Mouse (Mus musculus): ENCODE data around the gene Rexo2.
"Not testable (repeated sequence)": the region's sequence is repeated elsewhere in the genome, so short reads cannot be mapped to it uniquely, and the experiment has no call there.

Rexo2 gene

GRCm38 (mm10) chr9:48473131-48473530 is 7.3 kb downstream of the Rexo2 start:
- no peak for DNase-seq (ENCODE audit: inconsistent ontology term)

- DNase-seq (ENCODE audit: inconsistent ontology term), result no peak
Observed at GRCm38 (mm10) chr9:48472441-48473025, 7.9 kb downstream of the Rexo2 start.

GRCm38 (mm10) chr9:48467471-48467870 is 13.0 kb downstream of the Rexo2 start:
- DNase-seq (ENCODE audit: inconsistent ontology term), result not testable (repeated sequence)

- DNase-seq (ENCODE audit: inconsistent ontology term), result peak; percentile 6
Observed at GRCm38 (mm10) chr9:48466804-48467203, 13.6 kb downstream of the Rexo2 start.

- no peak for DNase-seq (ENCODE audit: inconsistent ontology term)
Observed at GRCm38 (mm10) chr9:48465671-48466070, 14.8 kb downstream of the Rexo2 start.

- DNase-seq (ENCODE audit: inconsistent ontology term), result no peak
Observed at GRCm38 (mm10) chr9:48461545-48461944, 18.9 kb downstream of the Rexo2 start.

GRCm38 (mm10) chr9:48460720-48461119 is 19.7 kb downstream of the Rexo2 start:
- no peak for DNase-seq (ENCODE audit: inconsistent ontology term)

- no peak for DNase-seq (ENCODE audit: inconsistent ontology term)
Observed at GRCm38 (mm10) chr9:48459391-48459790, 21.0 kb downstream of the Rexo2 start.

GRCm38 (mm10) chr9:48458879-48459278 is 21.5 kb downstream of the Rexo2 start:
- no peak for DNase-seq (ENCODE audit: inconsistent ontology term)

- DNase-seq (ENCODE audit: inconsistent ontology term), result no peak
Observed at GRCm38 (mm10) chr9:48455961-48456360, 24.5 kb downstream of the Rexo2 start.

GRCm38 (mm10) chr9:48450066-48450465 is 30.4 kb downstream of the Rexo2 start:
- DNase-seq (ENCODE audit: inconsistent ontology term), result no peak

GRCm38 (mm10) chr9:48447783-48448209 is 32.6 kb downstream of the Rexo2 start:
- DNase-seq (ENCODE audit: inconsistent ontology term), result peak; percentile 6

GRCm38 (mm10) chr9:48444821-48445220 is 35.6 kb downstream of the Rexo2 start:
- DNase-seq (ENCODE audit: inconsistent ontology term), result no peak

- peak; percentile 7 for DNase-seq (ENCODE audit: inconsistent ontology term)
Observed at GRCm38 (mm10) chr9:48443873-48444272, 36.5 kb downstream of the Rexo2 start.

GRCm38 (mm10) chr9:48432449-48432848 is 48.0 kb downstream of the Rexo2 start:
- DNase-seq (ENCODE audit: inconsistent ontology term), result no peak

- no peak for DNase-seq (ENCODE audit: inconsistent ontology term)
Observed at GRCm38 (mm10) chr9:48427176-48427575, 53.2 kb downstream of the Rexo2 start.

- no peak for DNase-seq (ENCODE audit: inconsistent ontology term)
Observed at GRCm38 (mm10) chr9:48423256-48423655, 57.2 kb downstream of the Rexo2 start.

- DNase-seq (ENCODE audit: inconsistent ontology term), result no peak
Observed at GRCm38 (mm10) chr9:48422382-48422781, 58.0 kb downstream of the Rexo2 start.

GRCm38 (mm10) chr9:48421561-48421960 is 58.9 kb downstream of the Rexo2 start:
- DNase-seq (ENCODE audit: inconsistent ontology term), result no peak

- no peak for DNase-seq (ENCODE audit: inconsistent ontology term)
Observed at GRCm38 (mm10) chr9:48421029-48421428, 59.4 kb downstream of the Rexo2 start.

GRCm38 (mm10) chr9:48420437-48420836 is 60.0 kb downstream of the Rexo2 start:
- no peak for DNase-seq (ENCODE audit: inconsistent ontology term)

- DNase-seq (ENCODE audit: inconsistent ontology term), result no peak
Observed at GRCm38 (mm10) chr9:48418829-48419228, 61.6 kb downstream of the Rexo2 start.
